Mouse (Mus musculus) forebrain, embryonic 11.5 days (tissue): ENCODE measurements at regions not wholly inside any gene's neighbourhood (a gene's known extent, or its start where the extent isn't known, plus 50 kb on each side); places are given as distances from the start of the nearest gene placed in this dataset.

Experiments used
- ATAC-seq: fragments of 200-750 bp; cut with Nextera tagmentation; replicated peaks from 2 replicates; pipeline ENCODE4 v1.8.0; 2017; ENCODE audit warnings: moderate TSS enrichment; ENCODE audit not compliant: low FRiP score
- DNase-seq: peaks from one replicate; pipeline ENCODE4 v3.0.0-alpha.2; 2017; ENCODE audit warnings: low spot score
- H3K27ac ChIP-seq: fragments of 300-500 bp; sonication (generic); 2 replicates; pipeline ENCODE4 v1.5.1; 2014; ENCODE audit warnings: low read depth, low read length
- H3K27me3 ChIP-seq: fragments of 300-500 bp; sonication (generic); 2 replicates; pipeline ENCODE4 v1.6.1; 2014; ENCODE audit warnings: mild to moderate bottlenecking, low read length, mixed read lengths; ENCODE audit not compliant: control insufficient read depth, insufficient read depth
- H3K36me3 ChIP-seq: fragments of 300-500 bp; sonication (generic); 2 replicates; pipeline ENCODE4 v1.6.1; 2014; ENCODE audit warnings: mild to moderate bottlenecking, low read length, moderate library complexity, mixed read lengths; ENCODE audit not compliant: control insufficient read depth, insufficient read depth
- H3K4me1 ChIP-seq: fragments of 300-500 bp; sonication (generic); replicated peaks from 2 replicates; pipeline ENCODE4 v1.6.1; 2014; ENCODE audit warnings: low read length, mixed read lengths; ENCODE audit not compliant: control insufficient read depth, insufficient read depth
- H3K4me2 ChIP-seq: fragments of 300-500 bp; sonication (generic); 2 replicates; pipeline ENCODE4 v1.6.1; 2014; ENCODE audit warnings: low read depth, mild to moderate bottlenecking, low read length, moderate library complexity, mixed read lengths; ENCODE audit not compliant: severe bottlenecking
- H3K4me3 ChIP-seq: fragments of 300-500 bp; sonication (generic); 2 replicates; pipeline ENCODE4 v1.5.1; 2014; ENCODE audit warnings: low read depth, low read length
- H3K9ac ChIP-seq: fragments of 300-500 bp; sonication (generic); 2 replicates; pipeline ENCODE4 v1.6.1; 2014; ENCODE audit warnings: low read length
- H3K9me3 ChIP-seq: fragments of 300-500 bp; sonication (generic); 2 replicates; pipeline ENCODE4 v1.6.1; 2016; ENCODE audit warnings: low read length, mixed read lengths; ENCODE audit not compliant: control insufficient read depth
- WGBS: fragments of 180-500 bp; shearing (Covaris S2); extraction: QIAGEN DNeasy Blood & Tissue Kit; methylation state at CpG from one replicate; pipeline ENCODE4 v1.1.7; 2014; 5-methylcytosine and 5-hydroxymethylcytosine counted together

DNA sequence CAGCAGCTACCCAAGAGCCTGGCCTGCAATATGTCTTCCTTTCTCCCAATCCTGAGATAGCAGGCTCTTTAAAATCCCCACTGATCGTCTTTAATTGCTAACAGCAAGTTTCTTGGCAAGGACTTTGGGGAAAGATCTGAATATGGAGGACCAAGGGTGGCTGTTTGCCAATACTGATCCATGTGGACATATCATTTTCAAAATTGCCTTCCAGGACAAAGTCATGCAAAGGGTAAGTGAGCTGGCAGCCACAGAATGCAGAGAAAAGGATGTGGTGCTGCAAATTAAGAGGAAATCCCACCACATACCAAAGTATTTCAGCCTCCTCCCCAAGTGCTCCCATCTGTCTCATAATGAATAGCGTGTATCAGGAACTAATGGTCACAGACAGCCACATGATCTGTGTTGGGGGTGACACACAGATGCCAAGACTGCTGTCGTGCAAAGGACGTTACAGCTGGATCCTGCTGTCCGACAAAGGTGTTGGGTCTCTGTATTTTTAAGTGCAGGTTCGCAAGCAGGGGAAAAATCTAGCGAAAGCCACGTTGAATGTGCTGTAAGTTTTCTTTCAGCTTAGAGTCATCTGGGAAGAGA, 87.6 kb upstream of the 1700024P04Rik start:
- H3K9ac ChIP-seq, result no peak overlapping the region
- H3K9me3 ChIP-seq, result no peaks in the 10 kb centered on the region
- ATAC-seq, result no peak
- H3K36me3 ChIP-seq, result no peaks in the 10 kb centered on the region
- whole genome bisulfite sequencing, result 82% methylated on average over 8 of the region's 8 CpGs
- no peak overlapping the region for H3K27ac ChIP-seq
- no peak for DNase-seq
- H3K4me3 ChIP-seq, result no peak overlapping the region
- H3K4me1 ChIP-seq, result no peaks in the 10 kb centered on the region
- H3K27me3 ChIP-seq, result no peaks in the 10 kb centered on the region
- H3K4me2 ChIP-seq, result no peak overlapping the region

GRCm38 (mm10) chr13:99071413-99071812, 87.0 kb upstream of the 1700024P04Rik start:
- Histone ChIP-seq H3K4me3 (no peak overlapping the region), H3K4me2 (no peak overlapping the region), H3K27ac (no peak overlapping the region), H3K27me3 (no peaks in the 10 kb centered on the region), H3K4me1 (no peaks in the 10 kb centered on the region), H3K9me3 (no peaks in the 10 kb centered on the region), H3K36me3 (no peaks in the 10 kb centered on the region), H3K9ac (no peak overlapping the region)
- ATAC-seq (no peak), DNase-seq (peak; percentile 49)
- WGBS, result 48% methylated on average over 6 of the region's 6 CpGs

- DNase-seq (no peak), ATAC-seq (no peak)
- Histone ChIP-seq H3K4me2 (no peak overlapping the region), H3K27me3 (no peaks in the 10 kb centered on the region), H3K4me1 (no peaks in the 10 kb centered on the region), H3K9me3 (no peaks in the 10 kb centered on the region), H3K4me3 (no peak overlapping the region), H3K36me3 (no peaks in the 10 kb centered on the region), H3K27ac (no peak overlapping the region), H3K9ac (no peak overlapping the region)
- 92% methylated on average over 10 of the region's 10 CpGs for WGBS
These were observed 85.4 kb upstream of the 1700024P04Rik start for GRCm38 (mm10) chr13:99069767-99070166.

- H3K27ac ChIP-seq, result no peak overlapping the region
- H3K9me3 ChIP-seq, result no peaks in the 10 kb centered on the region
- H3K36me3 ChIP-seq, result no peaks in the 10 kb centered on the region
- no peaks in the 10 kb centered on the region for H3K27me3 ChIP-seq
- H3K4me3 ChIP-seq, result no peak overlapping the region
- DNase-seq (no peak), ATAC-seq (no peak)
- WGBS, result 83% methylated on average over 1 of the region's 1 CpGs
- H3K4me2 ChIP-seq, result no peak overlapping the region
- no peak overlapping the region for H3K9ac ChIP-seq
- H3K4me1 ChIP-seq, result no peaks in the 10 kb centered on the region
These were observed 83.1 kb upstream of the 1700024P04Rik start for GRCm38 (mm10) chr13:99067504-99067903.

- H3K36me3 ChIP-seq, result no peaks in the 10 kb centered on the region
- 70% methylated on average over 4 of the region's 4 CpGs for WGBS
- no peak overlapping the region for H3K4me3 ChIP-seq
- no peaks in the 10 kb centered on the region for H3K27me3 ChIP-seq
- H3K9ac ChIP-seq, result no peak overlapping the region
- H3K4me1 ChIP-seq, result no peaks in the 10 kb centered on the region
- H3K27ac ChIP-seq, result no peak overlapping the region
- ATAC-seq (no peak), DNase-seq (no peak)
- H3K4me2 ChIP-seq, result no peak overlapping the region
- H3K9me3 ChIP-seq, result no peaks in the 10 kb centered on the region
These were observed 79.1 kb upstream of the 1700024P04Rik start for GRCm38 (mm10) chr13:99063431-99063830.

- H3K27me3 ChIP-seq, result no peaks in the 10 kb centered on the region
- H3K27ac ChIP-seq, result no peak overlapping the region
- H3K9me3 ChIP-seq, result no peaks in the 10 kb centered on the region
- H3K9ac ChIP-seq, result no peak overlapping the region
- no peak for DNase-seq
- no peak overlapping the region for H3K4me2 ChIP-seq
- no peaks in the 10 kb centered on the region for H3K36me3 ChIP-seq
- H3K4me1 ChIP-seq, result no peaks in the 10 kb centered on the region
- WGBS, result 52% methylated on average over 3 of the region's 3 CpGs
- no peak for ATAC-seq
- no peak overlapping the region for H3K4me3 ChIP-seq
These were observed 78.6 kb upstream of the 1700024P04Rik start for GRCm38 (mm10) chr13:99062936-99063335.

DNA sequence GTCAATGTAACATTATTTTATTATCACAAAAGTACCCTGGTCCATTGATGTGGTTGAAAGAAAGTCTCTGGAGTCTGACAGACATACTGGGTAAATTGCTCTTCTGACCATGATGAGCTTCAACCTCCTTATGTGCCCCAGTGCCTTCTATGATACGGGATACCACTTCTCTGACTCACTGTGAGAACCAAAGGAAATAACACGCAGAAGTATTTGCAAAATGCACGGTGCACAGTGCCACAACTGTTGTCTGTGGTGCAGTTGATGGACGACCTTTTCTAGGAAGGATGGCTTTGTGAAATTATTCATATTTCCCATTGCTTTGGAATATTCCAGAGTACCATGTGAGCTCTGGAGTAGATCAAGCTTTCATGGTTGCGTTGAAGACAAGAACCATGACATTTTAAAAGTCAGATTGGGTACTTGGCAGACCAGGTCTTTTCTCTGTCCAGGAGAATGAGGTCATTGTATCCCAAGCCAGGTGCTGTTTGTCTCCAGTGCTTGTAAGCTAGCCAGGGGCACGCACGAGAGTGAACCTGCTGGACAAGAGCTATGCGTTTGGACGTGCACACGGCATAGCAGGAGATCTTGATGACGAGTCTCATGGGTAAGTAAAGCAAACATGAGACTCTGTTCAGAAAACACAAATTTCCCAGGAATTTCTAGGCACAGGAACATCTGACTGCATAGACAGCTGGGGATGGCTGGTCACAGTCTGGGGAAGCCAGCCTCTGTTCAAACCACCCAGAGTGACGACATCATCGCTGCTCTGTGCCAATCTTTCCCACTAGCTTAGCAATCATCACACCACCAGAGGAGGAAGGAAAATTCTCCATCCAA, 74.0 kb upstream of the 1700024P04Rik start:
- H3K9me3 ChIP-seq, result no peaks in the 10 kb centered on the region
- no peak overlapping the region for H3K27ac ChIP-seq
- H3K4me2 ChIP-seq, result no peak overlapping the region
- H3K4me1 ChIP-seq, result no peaks in the 10 kb centered on the region
- 91% methylated on average over 13 of the region's 13 CpGs for WGBS
- H3K9ac ChIP-seq, result no peak overlapping the region
- ATAC-seq (no peak), DNase-seq (no peak)
- H3K4me3 ChIP-seq, result no peak overlapping the region
- H3K36me3 ChIP-seq, result no peaks in the 10 kb centered on the region
- no peaks in the 10 kb centered on the region for H3K27me3 ChIP-seq

DNA sequence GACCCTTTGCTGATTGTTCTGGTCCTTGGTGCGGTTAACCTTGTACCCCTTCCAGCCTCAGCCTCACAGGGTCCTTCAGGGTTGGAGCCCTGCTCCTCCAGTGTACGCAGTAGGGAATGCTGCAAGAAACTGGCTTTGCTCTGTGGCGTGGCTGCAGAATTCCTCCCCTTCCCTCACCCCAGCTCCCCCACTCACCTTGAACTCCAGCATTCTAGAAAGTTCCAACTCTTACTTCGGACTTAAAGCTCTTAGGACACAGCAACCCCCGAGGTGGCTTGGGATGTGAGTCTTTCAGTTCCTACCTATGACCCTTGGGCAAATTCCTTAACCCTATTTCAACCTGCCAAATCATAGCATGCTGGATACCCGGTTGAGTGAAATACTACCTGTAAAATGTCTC, 73.3 kb upstream of the 1700024P04Rik start:
- 86% methylated on average over 6 of the region's 6 CpGs for WGBS

DNA sequence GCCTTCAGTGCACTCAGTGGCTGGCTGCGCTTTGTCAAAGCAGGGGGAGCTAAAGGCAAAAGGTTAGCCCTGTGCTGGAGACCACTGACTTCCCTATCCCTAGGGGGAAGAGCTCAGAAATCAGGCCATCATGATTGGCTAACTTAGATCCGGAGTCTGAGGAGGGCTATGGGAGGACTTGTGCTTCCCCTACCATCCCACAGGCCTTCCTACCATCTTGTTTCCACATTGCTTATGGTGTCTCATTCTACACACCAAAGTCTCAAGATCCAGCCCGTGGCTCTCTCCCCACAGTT, 72.9 kb upstream of the 1700024P04Rik start:
- DNase-seq (no peak), ATAC-seq (no peak)
- Histone ChIP-seq H3K4me3 (no peak overlapping the region), H3K36me3 (no peaks in the 10 kb centered on the region), H3K27ac (no peak overlapping the region), H3K9me3 (no peaks in the 10 kb centered on the region), H3K9ac (no peak overlapping the region), H3K4me2 (no peak overlapping the region), H3K4me1 (no peaks in the 10 kb centered on the region), H3K27me3 (no peaks in the 10 kb centered on the region)
- WGBS, result 79% methylated on average over 3 of the region's 3 CpGs

More for the DNA sequence above, 73.3 kb upstream of the 1700024P04Rik start:
- H3K27ac ChIP-seq, result no peak overlapping the region
- H3K4me2 ChIP-seq, result no peak overlapping the region
- no peak overlapping the region for H3K9ac ChIP-seq
- no peak overlapping the region for H3K4me3 ChIP-seq
- no peak for DNase-seq
- H3K9me3 ChIP-seq, result no peaks in the 10 kb centered on the region
- H3K27me3 ChIP-seq, result no peaks in the 10 kb centered on the region
- no peak for ATAC-seq
- H3K36me3 ChIP-seq, result no peaks in the 10 kb centered on the region
- no peaks in the 10 kb centered on the region for H3K4me1 ChIP-seq
